Mouse (Mus musculus): ENCODE measurements around the gene Apol11a.
"Not testable (repeated sequence)": the region's sequence is repeated elsewhere in the genome, so short reads cannot be mapped to it uniquely, and the experiment has no call there.

DNA sequence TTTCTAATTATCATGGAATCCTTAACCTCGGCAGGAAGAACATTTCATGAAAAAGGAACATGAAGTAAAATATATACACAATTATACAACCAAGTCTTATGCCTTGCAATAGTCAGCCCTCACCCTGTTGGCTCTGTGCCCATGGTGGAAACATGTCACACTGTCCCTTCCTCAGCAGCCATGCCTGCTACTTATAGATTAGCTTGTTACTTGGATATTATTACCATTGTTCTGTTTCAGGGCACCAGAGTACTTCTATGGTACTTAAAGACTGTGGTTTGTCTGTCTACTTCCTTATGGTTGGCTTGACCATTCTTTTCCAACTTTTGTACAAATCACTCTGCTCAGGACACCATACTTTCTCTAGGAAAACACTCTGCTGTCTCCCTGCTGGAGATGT lies 14.9 kb upstream of the Apol11a start:
- TF ChIP-seq EP300, CTCF (IDR thresholded peaks at IDR 0.05; ENCODE audit: low read depth): not testable (repeated sequence)

Data from liver, postnatal 0 days (tissue).